Mouse (Mus musculus) retina, adult 2 months (tissue): Measurements from ENCODE around the gene Rhbdd1.
A peak's percentile ranks its signal among the peaks of the same experiment; 100 is the strongest.

ENCODE experiments used
- DNase-seq: peaks from one replicate; pipeline ENCODE4 v3.0.0-alpha.2; 2012; ENCODE audit warnings: low read depth, low spot score

Gene Rhbdd1

DNA sequence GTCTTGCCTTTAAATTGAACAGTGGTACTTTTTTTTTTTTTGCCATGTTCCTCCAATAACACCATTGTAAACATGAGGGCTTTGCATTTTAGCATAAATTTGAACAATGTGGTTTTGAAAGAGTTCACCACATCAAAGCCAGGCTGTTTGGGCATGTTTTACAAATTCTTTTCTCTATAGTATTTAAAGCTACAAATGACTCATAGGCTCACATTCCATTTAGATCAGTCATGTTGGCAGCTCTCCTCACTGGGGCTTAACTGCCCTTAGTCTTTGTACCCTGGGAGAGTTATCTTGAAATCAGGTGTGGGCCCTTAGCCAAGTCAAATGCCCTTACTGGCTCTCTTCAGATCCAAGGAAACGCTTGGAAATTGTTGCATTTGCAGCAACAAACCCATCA, 112.8 kb downstream of the Rhbdd1 start:
- no peak for DNase-seq

DNA sequence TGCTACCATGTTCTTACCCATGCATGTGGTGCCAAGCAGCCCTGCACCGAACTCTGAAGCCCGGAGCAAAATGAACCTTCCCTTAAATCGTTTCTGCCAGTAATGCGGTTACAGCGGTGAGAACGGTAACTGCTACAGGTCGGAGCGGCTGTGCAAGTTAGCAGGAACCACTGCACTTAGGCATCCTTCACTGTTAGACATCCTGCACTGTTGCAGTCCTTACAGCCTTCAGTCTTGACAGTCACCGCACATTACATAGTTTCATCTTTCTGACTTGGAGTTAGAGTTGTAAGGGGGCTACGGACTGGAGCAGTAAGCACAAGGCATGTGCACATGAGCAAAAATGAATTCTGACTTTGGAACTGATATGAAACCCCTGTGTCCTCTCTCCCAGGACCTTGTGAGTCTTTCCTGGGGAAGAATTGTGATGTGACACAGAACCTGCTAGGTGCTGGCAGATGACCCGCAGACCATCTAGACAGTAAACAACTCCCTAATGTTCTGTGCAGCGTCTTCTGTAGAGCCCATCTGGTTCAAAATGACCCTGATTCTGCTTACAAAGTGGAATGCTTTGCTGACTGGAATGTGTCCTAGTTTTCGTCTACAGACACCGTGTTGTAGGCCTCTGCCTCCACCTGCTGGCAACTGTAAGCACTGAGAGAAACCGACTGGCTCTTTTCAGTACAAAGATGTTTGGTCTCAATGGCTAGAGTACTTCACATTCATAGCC, 116.8 kb downstream of the Rhbdd1 start:
- DNase-seq: peak; percentile 36

DNA sequence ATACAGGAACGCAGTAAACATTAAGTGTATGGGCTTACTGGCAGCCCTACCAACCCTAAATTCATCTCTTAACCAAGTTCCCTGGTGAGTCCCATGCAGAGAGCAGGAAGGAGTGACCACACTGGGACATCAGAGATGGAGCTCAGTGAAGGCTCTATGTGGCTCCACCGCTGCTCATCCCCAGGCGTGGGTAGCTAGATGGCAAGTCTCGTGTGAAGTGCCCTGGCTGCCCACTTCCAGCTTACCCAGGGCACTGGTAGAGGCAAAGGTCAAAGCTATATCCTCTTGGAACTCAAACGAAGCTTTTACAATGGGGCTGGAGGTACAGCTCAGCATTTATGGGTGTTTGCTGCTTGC, 117.4 kb downstream of the Rhbdd1 start:
- no peak for DNase-seq

DNA sequence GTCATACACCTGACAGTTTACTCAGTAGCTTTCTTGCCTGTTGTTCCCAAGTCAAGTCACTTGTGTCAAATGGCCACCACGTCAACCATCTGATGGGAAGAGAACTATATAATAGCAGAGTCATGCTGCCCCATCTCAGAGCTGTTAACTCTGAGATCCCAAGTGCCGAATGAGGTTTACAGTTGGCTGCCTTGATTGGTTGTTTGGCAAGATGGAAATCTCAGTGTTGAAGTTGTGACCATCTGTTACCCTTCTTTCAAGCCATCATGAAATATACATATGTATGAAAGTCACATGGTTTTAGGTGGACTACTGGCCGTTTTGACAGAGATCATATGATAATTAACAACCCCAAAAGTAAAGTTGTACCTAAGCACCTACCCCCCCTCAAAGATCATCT, 121.0 kb downstream of the Rhbdd1 start:
- DNase-seq: no peak

DNA sequence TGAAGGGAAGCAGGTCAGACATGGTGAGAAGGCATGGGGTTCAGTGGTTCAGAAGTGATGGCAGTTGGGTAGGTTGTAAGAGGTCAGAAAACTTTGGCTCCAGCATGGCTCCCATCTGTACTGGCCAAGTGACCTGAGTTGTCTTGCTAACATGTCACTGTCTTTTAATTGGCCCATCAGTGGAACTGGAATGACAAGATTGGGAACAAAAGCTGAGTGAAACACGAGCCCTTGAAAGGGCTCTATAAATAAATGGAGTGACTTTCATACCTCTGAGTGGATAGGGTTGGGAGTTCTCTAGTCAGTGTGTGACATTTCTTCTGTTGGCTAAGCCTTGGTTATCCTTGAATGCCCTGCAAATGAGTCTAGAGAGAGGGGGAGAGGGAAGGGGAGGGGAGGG, 123.9 kb downstream of the Rhbdd1 start:
- no peak for DNase-seq

DNA sequence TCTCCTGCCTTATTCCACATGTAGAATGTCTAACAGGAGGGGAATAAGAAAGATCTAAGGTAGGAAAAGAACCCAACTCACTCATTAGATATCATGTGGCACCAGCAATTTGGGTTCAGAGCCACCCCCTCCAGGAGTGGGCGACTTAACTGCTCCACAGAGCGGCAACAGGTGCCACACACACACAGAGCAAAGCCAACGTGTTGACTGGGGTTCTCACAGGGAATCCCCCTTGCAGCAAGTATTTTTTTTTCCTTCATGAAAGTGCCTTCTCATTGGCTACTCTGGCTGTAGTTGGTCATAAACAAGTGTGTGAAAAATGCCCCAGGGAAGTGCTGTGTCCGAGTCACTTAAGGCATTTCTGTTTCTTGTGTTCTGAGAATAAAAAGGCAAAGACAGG, 127.3 kb downstream of the Rhbdd1 start:
- DNase-seq: no peak

DNA sequence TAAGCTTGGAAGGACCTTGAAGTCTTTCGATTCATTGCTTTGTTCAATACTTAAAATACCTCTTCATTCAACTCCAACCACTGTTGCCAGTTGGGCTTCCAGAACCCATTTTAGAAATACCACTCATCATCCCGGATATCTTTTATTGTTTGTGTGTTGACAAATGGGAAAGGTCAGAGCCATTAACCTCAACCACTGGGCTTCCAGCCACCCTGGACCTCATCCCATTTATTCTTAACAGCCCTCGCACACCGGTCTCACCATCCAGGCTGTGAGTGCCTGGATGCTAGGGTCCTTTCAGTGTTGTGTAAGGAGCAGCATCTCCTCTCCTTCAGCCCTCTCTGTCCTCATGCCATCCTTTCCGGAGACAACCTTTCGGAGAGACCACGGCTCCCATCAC, 129.8 kb downstream of the Rhbdd1 start:
- DNase-seq: no peak

DNA sequence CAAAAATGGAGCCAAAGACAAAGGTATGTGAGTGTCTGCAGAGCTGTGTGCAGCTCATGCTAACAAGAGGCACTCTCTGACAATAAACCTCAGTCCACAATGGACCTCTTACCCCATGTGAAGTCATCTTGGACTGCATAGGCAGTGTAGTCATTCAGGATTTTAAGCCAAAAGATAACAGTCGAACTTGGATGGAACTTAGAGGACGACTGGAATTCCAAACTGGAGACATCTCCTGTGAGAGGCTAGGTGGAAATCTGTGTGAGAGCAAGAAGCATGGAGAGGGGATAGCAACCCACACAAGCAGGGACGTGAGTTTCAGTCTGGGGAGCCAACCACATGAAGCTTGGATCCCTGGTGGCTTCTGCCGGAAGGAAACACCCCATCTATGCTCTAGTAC, 133.6 kb downstream of the Rhbdd1 start:
- DNase-seq: no peak

DNA sequence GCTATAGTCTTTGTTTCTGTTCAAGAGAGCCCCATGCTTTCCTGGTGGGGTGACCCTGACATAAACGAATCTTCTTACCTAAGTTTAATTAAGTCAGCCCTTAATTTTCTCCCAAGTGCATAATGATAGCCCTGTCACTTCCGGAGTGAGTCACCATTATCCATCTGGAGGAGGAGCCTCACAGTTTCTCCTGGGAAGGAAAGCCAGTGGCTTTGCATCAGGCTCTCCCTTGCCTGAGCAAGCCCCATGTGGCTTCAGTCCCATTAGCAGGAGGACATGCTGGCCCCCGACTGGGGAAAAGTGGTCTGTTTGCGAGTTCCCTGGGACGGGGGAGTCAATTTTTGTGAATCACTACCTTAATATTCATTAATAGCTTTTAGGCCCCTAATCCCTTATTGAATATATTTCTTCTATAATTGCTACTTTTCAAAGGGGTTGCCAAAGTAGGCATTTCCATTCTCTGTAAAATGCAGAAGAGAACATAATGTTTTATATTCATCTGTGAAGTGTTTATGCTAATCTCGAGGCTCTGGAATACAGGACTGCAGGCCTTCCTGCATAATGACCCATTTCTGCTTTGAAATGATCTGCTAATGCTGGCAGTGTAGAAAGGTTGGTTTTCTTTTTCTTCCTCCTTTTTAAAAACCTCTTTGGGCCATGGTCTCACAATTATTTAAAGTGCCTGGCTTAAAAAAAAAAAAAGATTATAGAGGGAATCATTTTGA, 135.8 kb downstream of the Rhbdd1 start:
- DNase-seq: no peak

DNA sequence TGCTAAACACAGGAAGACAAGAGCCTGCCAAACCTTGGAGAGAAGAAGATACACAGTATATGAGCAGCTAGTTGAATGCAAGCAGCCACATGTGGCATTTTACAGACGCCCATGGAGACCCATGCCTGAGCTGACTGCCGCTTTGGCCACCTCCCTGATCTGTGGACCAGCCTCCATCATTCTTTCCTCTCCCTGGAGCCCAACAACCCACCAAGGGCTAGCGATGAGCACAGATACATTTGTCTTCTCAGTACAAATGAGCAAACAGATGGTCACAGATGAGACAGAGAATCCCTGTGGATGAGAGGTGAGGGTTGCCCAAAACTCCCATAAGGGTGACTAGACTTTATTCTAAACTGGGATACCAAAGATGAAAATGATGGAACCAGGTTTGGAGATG, 137.8 kb downstream of the Rhbdd1 start:
- no peak for DNase-seq

DNA sequence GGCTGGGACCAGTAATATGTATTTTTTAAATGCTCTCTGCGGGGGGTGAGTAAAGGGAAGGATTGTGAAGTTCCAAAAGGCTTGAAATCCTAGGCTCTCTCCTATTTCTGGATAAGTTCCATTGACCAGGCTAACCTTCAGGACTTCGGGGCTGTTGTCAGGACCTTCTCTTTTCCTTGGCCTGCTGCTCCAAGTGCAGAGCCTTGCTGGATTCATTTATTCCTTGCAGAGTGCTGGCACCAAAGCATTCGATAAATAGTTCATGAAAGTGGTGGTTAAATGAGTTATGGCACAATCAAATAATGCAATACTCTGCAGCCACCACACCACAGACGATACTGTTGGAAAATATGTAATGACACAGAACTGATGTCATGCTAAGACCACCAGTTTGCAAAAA, 143.1 kb downstream of the Rhbdd1 start:
- DNase-seq: no peak

DNA sequence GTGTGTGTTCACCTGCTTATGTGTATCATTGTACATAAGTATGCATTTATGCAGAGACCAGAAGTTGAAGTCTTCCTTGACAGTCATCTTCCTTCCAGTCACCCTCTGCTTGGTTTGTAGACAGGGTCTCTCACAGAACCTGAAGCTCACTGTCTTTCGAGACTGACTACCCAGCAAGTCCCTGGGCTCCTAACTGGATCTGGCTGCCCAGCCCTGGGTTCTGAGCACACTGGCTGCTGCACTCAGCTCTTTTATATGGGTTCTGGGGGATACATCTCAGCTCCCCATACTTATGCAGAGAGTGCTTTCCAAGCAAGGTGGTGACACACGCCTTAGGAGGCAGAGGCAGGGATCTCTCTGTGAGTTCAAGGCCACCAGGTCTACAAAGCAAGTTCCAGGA, 143.7 kb downstream of the Rhbdd1 start:
- no peak for DNase-seq

DNA sequence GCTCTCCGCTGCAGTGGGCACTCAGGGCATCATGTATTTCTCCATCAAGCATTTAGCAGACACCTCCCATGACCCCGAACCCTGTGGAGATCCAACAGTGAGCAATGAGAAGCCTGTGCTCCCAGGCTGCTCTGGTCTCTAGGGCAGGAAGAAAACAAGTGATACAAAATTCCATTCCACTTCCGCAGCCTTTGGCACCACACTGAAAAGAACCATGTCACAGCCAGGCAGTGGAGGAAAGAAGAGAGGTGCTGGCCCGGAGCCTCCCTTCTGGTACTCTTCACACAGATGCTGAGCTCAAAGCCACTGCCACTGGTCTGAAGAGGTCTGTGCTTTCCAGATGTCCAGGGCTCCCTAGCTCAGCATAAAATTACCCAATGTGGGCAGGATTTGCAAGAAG, 144.8 kb downstream of the Rhbdd1 start:
- DNase-seq: no peak

DNA sequence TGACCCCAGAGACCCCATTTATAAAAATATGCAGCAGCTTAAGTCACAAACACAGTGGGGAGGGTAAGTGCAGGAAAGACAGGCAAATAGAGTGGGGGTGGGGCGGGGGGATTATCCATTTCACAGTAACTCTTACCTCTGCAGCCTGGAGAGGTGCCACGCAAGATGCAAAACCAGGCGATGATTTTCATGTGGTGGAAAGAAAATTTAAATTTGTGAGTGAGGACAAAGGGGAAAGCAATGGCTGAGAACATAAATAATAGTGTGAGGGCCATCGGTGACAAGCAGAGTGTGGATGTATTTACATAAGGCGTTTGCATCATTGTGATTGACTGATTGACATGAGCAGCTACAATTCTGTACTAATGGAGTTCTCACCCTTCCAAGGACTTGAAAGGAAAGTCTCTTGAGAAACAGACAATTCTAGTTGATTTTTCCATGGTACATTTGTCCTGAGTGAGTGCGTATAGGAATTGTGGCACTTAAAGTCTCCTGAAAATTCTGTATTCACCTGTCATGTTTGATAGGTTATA, 149.1 kb downstream of the Rhbdd1 start:
- DNase-seq: no peak

DNA sequence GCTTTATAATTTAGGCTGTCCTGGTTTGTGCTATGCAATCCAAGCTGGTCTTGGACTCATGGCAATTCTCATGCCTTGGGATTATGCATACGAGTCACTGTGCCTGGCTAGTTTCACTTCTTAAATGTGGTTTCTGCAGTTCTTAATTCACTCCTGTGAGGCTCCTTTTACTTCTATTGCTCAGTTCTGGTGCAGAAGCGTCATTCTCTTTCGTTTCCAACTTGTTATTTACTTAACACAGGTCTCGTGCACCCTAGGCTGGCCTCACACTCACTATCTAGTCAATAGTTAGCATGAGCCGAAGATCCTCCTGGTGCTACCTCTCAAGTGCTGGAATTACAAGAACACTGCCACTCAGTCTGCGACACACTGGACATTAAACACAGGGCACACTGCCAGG, 152.6 kb downstream of the Rhbdd1 start:
- no peak for DNase-seq

DNA sequence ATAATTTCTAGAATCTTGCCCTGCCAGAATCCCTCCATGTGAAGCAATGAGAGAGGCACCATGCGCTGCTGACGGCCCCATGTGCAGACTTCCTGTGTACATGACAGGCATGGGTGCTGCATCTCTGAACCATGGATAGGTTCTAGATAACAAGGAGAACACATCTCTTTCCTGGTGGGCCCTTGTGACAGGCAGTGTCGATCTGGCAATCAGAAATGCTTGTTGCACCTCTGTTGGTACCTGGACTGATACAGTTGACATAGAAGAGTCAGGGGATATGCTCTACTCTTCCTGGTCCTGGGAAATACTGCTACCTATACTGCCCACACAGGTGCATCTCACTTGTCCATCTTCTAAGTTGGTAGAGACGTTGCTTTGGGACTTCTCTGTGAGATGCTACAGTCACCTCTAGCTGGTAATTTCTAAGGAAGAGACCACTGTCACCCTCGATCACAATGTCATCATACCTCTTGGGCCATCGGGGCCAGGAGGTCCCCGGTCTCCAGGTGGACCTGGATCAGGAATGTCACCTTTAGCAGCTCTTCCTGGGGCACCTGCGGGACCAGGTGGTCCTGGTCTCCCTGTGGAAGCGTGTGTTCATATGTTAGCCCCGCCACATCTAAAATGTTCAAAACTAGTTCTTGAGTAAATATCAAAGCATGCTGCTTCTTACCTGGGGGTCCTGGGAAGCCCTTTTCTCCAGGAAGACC, 154.4 kb downstream of the Rhbdd1 start:
- DNase-seq: no peak

DNA sequence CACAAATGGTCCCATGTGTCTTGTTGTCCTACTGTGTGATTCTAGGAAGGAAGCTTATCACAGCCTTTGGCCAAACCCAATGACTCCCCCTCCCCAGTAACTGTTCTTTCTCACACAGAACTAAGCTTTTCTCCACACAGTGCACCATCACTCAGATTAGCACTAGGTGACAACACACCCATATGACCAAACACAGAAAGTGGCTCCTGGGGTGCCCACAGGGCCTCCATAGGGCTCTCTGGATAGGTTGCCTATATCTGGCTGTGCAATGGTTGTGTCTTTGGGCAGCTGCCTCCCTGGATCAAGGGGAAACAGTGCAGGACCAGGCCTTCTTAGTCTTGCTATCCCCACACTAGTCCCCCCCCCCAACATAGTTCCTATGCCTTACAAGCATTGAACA, 157.2 kb downstream of the Rhbdd1 start:
- no peak for DNase-seq

DNA sequence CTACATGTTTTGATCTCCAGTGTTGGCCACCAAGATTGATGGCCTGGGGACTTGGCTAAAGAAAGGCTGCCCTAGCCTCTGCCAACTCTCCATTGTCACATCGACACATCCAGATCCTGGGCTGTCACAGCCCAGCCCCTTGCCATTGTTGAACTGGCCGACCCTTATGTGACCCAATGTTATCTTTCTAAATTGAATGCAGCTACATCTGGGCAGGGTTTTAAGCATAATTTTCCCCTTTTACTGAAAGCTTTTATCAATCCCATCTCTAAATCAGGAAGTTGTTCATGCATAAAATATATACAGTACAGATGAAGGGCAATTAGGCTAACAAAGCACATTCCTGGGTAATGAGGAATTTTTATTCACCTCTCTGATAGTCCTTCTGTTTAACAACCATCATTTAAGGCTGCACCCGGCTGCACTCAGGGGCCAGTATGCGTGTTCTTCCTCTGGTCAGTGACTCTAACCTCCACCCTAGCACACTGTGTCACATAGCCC, 158.3 kb downstream of the Rhbdd1 start:
- DNase-seq: no peak

DNA sequence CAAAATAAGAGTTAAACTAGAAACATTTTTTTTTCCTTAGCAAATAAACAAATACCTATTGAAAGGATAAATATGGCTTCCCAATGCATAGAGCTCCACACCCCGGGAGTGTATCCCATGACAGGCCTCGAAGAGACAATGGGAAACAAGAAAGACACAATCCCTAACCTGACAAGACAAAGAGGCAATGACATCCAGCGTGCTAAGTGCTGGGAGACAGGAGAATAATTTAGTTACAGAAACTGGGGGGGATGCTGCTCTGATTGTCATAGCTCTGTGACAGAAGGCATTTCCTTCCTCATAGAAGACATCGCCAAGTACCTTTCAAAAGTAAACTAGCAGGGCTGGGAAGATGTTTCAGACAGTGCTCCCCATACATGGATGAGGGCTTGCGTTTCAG, 159.0 kb downstream of the Rhbdd1 start:
- no peak for DNase-seq

DNA sequence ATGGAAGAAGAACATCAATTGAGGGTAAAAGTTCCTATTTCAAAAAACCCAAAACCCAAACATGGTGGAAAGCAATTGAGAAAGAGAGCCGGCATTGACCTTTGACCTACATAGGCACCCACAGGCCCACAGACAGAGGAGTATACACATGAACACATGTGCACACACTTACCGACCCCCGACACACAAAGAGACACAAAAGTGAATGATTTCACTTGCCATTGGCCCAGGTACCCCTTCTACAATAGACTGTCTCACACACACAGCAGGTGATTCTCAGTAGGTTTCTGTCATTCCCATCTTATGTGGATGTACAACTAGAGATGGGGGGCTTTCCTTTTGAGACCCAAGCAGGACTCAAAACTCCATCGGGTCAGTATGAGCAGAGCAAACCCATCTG, 159.6 kb downstream of the Rhbdd1 start:
- DNase-seq: no peak

DNA sequence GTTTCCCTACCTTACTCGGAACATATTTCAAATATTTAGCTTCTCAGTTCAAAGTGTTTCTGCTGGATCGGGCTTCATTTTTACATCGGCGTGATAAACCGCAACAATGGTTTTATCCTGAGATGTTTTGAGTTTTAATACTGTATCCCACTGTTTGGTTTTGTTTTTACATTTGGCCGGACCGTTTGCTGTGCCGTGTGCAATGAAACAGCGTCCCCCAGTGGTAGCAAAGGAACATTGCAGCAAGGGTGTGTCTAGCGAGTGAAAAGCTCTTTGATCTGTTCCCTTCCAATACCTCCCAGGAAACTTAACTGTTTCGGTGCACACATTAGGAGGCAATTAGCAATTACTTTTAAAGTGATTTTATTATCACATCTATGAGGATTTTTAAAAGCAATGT, 160.0 kb downstream of the Rhbdd1 start:
- no peak for DNase-seq

DNA sequence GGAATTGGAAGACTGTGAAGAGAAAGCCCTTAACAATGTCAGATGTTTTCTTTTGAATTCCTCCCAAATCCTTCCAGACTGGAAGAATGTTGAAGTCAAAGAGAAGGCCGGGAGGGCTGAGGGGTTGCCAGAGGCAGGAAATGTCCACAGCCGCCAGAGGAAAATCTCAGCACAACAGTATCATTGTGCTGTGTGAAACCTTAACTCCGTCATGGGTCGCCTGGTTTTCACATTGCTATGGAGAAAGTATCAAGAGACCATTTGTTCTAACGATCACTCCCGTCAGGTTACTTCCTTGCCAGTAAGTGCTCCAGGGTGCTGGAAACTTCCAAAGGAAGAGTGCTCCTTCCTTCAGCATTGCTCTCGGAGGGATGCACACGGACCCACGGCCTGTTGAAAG, 160.5 kb downstream of the Rhbdd1 start:
- DNase-seq: no peak
